Mouse (Mus musculus) hindbrain, embryonic 16.5 days (tissue): Measurements from ENCODE around the gene Gm17662. TPM values are rescaled to one million over a fixed set of nuclear protein-coding genes. Genes with fewer than 3 reads are reported as not detected.
A peak's percentile ranks its signal among the peaks of the same experiment; 100 is the strongest.

ENCODE experiments used
- ATAC-seq: fragments of 200-750 bp; cut with Nextera tagmentation; 2 replicates; pipeline ENCODE4 v1.8.0; 2017; ENCODE audit warnings: moderate TSS enrichment, moderate library complexity
- H3K27ac ChIP-seq: fragments of 300-500 bp; sonication (generic); 2 replicates; pipeline ENCODE4 v1.5.1; 2014; ENCODE audit warnings: low read depth, mild to moderate bottlenecking, control low read depth, low read length, moderate library complexity
- H3K27me3 ChIP-seq: fragments of 300-500 bp; sonication (generic); replicated peaks from 2 replicates; pipeline ENCODE4 v1.6.1; 2014; ENCODE audit warnings: low read length; ENCODE audit not compliant: control insufficient read depth, insufficient read depth
- H3K36me3 ChIP-seq: fragments of 300-500 bp; sonication (generic); 2 replicates; pipeline ENCODE4 v1.6.1; 2014; ENCODE audit warnings: mild to moderate bottlenecking, low read length, moderate library complexity, mixed read lengths; ENCODE audit not compliant: control insufficient read depth, insufficient read depth
- H3K4me1 ChIP-seq: fragments of 300-500 bp; sonication (generic); 2 replicates; pipeline ENCODE4 v1.6.1; 2014; ENCODE audit warnings: low read depth, low read length; ENCODE audit not compliant: control insufficient read depth, insufficient read depth
- H3K4me2 ChIP-seq: fragments of 300-500 bp; sonication (generic); 2 replicates; pipeline ENCODE4 v1.6.1; 2014; ENCODE audit warnings: mild to moderate bottlenecking, low read length, control low read depth, moderate library complexity
- H3K4me3 ChIP-seq: fragments of 300-500 bp; sonication (generic); 2 replicates; pipeline ENCODE4 v1.5.1; 2014; ENCODE audit warnings: mild to moderate bottlenecking, low read length, control low read depth, moderate library complexity
- H3K9ac ChIP-seq: fragments of 300-500 bp; sonication (generic); 2 replicates; pipeline ENCODE4 v1.6.1; 2014; ENCODE audit warnings: low read depth, mild to moderate bottlenecking, control low read depth, low read length, moderate library complexity
- H3K9me3 ChIP-seq: fragments of 300-500 bp; sonication (generic); 2 replicates; pipeline ENCODE4 v1.6.1; 2014; ENCODE audit warnings: mild to moderate bottlenecking, low read length, moderate library complexity; ENCODE audit not compliant: control insufficient read depth
- WGBS: fragments of 180-500 bp; shearing (Covaris S2); extraction: QIAGEN DNeasy Blood & Tissue Kit; methylation state at CpG from one replicate; pipeline ENCODE4 v1.1.7; 2014; 5-methylcytosine and 5-hydroxymethylcytosine counted together
- polyA plus RNA-seq: library from polyadenylated mRNA; unstranded; fragments of >200 nt; fragmentation: Nextera tagmentation; extraction: Ambion mirVana; gene quantifications from 2 replicates; pipeline ENCODE4 v1.2.1, GENCODE M21; 2015

The Gm17662 gene
- polyA plus RNA-seq, 1 experiment from 2014 or later: not detected

GRCm38 (mm10) chr4:104870196-104870595, 13.1 kb downstream of the Gm17662 start:
- Histone ChIP-seq H3K4me3 (no peak overlapping the region), H3K4me1 (no peaks in the 10 kb centered on the region), H3K27ac (no peak overlapping the region), H3K9ac (no peak overlapping the region), H3K4me2 (no peak overlapping the region), H3K27me3 (no peaks in the 10 kb centered on the region), H3K9me3 (no peaks in the 10 kb centered on the region), H3K36me3 (no peaks in the 10 kb centered on the region)
- 91% methylated on average over 5 of the region's 5 CpGs for WGBS
- no peak for ATAC-seq

GRCm38 (mm10) chr4:104875832-104876231, 18.7 kb downstream of the Gm17662 start:
- no peak for ATAC-seq
- no peak overlapping the region for H3K27ac ChIP-seq
- no peak overlapping the region for H3K9ac ChIP-seq
- no peaks in the 10 kb centered on the region for H3K27me3 ChIP-seq
- H3K4me2 ChIP-seq: no peak overlapping the region
- 59% methylated on average over 4 of the region's 4 CpGs for WGBS
- no peak overlapping the region for H3K4me3 ChIP-seq
- no peaks in the 10 kb centered on the region for H3K4me1 ChIP-seq
- no peaks in the 10 kb centered on the region for H3K9me3 ChIP-seq
- no peaks in the 10 kb centered on the region for H3K36me3 ChIP-seq

GRCm38 (mm10) chr4:104876323-104876722, 19.2 kb downstream of the Gm17662 start, which contains the start of gene C8a:
Gene C8a, minus strand, starts transcription at chr4:104876398.
- no peak for ATAC-seq
- H3K9me3 ChIP-seq: no peaks in the 10 kb centered on the region
- 84% methylated on average over 3 of the region's 3 CpGs for WGBS
- H3K27ac ChIP-seq: no peak within 1 kb of the TSS
- no peaks in the 10 kb centered on the region for H3K27me3 ChIP-seq
- no peak within 1 kb of the TSS for H3K4me2 ChIP-seq
- no peak within 1 kb of the TSS for H3K9ac ChIP-seq
- H3K4me3 ChIP-seq: no peak within 1 kb of the TSS
- H3K4me1 ChIP-seq: no peaks in the 10 kb centered on the region
- H3K36me3 ChIP-seq: no peaks in the 10 kb centered on the region

- Histone ChIP-seq H3K9me3 (no peaks in the 10 kb centered on the region), H3K4me1 (peaks cover 8% of the 10 kb centered on the region), H3K4me3 (no peak overlapping the region), H3K9ac (no peak overlapping the region), H3K4me2 (no peak overlapping the region), H3K36me3 (no peaks in the 10 kb centered on the region), H3K27ac (no peak overlapping the region), H3K27me3 (no peaks in the 10 kb centered on the region)
- no peak for ATAC-seq
- 42% methylated on average over 9 of the region's 9 CpGs for WGBS
Measured at GRCm38 (mm10) chr4:104887486-104887885, 30.4 kb downstream of the Gm17662 start.

GRCm38 (mm10) chr4:104888499-104889262, 31.6 kb downstream of the Gm17662 start:
- Histone ChIP-seq H3K9ac (no peak overlapping the region), H3K9me3 (no peaks in the 10 kb centered on the region), H3K36me3 (no peaks in the 10 kb centered on the region), H3K27me3 (no peaks in the 10 kb centered on the region), H3K4me1 (peaks cover 8% of the 10 kb centered on the region), H3K27ac (no peak overlapping the region), H3K4me2 (no peak overlapping the region), H3K4me3 (no peak overlapping the region)
- no peak for ATAC-seq
- WGBS: 75% methylated on average over 9 of the region's 9 CpGs

- no peaks in the 10 kb centered on the region for H3K9me3 ChIP-seq
- H3K27ac ChIP-seq: no peak overlapping the region
- no peak overlapping the region for H3K4me3 ChIP-seq
- H3K4me2 ChIP-seq: no peak overlapping the region
- H3K36me3 ChIP-seq: no peaks in the 10 kb centered on the region
- ATAC-seq: no peak
- H3K4me1 ChIP-seq: peaks cover 8% of the 10 kb centered on the region
- H3K9ac ChIP-seq: no peak overlapping the region
- no peaks in the 10 kb centered on the region for H3K27me3 ChIP-seq
- WGBS: 90% methylated on average over 7 of the region's 7 CpGs
Measured at GRCm38 (mm10) chr4:104891708-104892107, 34.6 kb downstream of the Gm17662 start.

GRCm38 (mm10) chr4:104893588-104893987, 36.5 kb downstream of the Gm17662 start:
- H3K36me3 ChIP-seq: no peaks in the 10 kb centered on the region
- H3K27me3 ChIP-seq: no peaks in the 10 kb centered on the region
- ATAC-seq: no peak
- H3K9ac ChIP-seq: no peak overlapping the region
- WGBS: 73% methylated on average over 5 of the region's 5 CpGs
- no peak overlapping the region for H3K27ac ChIP-seq
- no peak overlapping the region for H3K4me3 ChIP-seq
- H3K4me1 ChIP-seq: peaks cover 8% of the 10 kb centered on the region
- no peak overlapping the region for H3K4me2 ChIP-seq
- H3K9me3 ChIP-seq: no peaks in the 10 kb centered on the region

- ATAC-seq: 0 out of 2 replicates have a peak, but pooled peaks have one; percentile 60
- Histone ChIP-seq H3K9me3 (no peaks in the 10 kb centered on the region), H3K4me1 (peaks cover 4% of the 10 kb centered on the region), H3K27me3 (no peaks in the 10 kb centered on the region), H3K4me3 (no peak overlapping the region), H3K9ac (no peak overlapping the region), H3K4me2 (no peak overlapping the region), H3K36me3 (no peaks in the 10 kb centered on the region), H3K27ac (no peak overlapping the region)
- WGBS: 57% methylated on average over 13 of the region's 13 CpGs
Measured at GRCm38 (mm10) chr4:104894004-104894734, 37.0 kb downstream of the Gm17662 start.

GRCm38 (mm10) chr4:104902836-104903235, 45.7 kb downstream of the Gm17662 start:
- no peaks in the 10 kb centered on the region for H3K27me3 ChIP-seq
- WGBS: 81% methylated on average over 2 of the region's 2 CpGs

More at GRCm38 (mm10) chr4:104902836-104903235, 45.7 kb downstream of the Gm17662 start:
- Histone ChIP-seq H3K4me3 (no peak overlapping the region), H3K27ac (no peak overlapping the region), H3K9ac (no peak overlapping the region), H3K36me3 (no peaks in the 10 kb centered on the region), H3K9me3 (no peaks in the 10 kb centered on the region), H3K4me1 (no peaks in the 10 kb centered on the region), H3K4me2 (no peak overlapping the region)
- no peak for ATAC-seq
